Mouse (Mus musculus) myocyte (in vitro differentiated cells): Measurements from ENCODE around the gene Slc4a3.
A peak's percentile ranks its signal among the peaks of the same experiment; 100 is the strongest.

Experiments
- CEBPB ChIP-seq: IDR thresholded peaks from 2 replicates; pipeline ENCODE4 v1.6.1; 2011; ENCODE audit warnings: mild to moderate bottlenecking, moderate library complexity; ENCODE audit not compliant: poor library complexity, insufficient read depth, severe bottlenecking
- MYOD1 ChIP-seq, 3 experiments: IDR thresholded peaks; one replicate each; pipeline ENCODE4 v1.6.1; 2011; ENCODE audit warnings: control low read depth in 2 of 3, low read depth in 2 of 3, mild to moderate bottlenecking in 2 of 3, moderate library complexity in 1 of 3; ENCODE audit not compliant: insufficient read length in 2 of 3, control insufficient read depth in 1 of 3
- POLR2A ChIP-seq: IDR thresholded peaks from one replicate; pipeline ENCODE4 v1.6.1; 2011; ENCODE audit warnings: low read depth, mild to moderate bottlenecking, control low read depth, moderate library complexity; ENCODE audit not compliant: insufficient read length
- TCF3 ChIP-seq: IDR thresholded peaks from one replicate; pipeline ENCODE4 v1.6.1; 2011; ENCODE audit warnings: low read depth, control low read depth; ENCODE audit not compliant: insufficient read length

- TF ChIP-seq CEBPB (no peak), TCF3 (no peak), POLR2A (peak; percentile 31), MYOD1 (IDR thresholded peaks at IDR 0.05; ENCODE audit: control insufficient read depth in 1 of 3, insufficient read length in 2 of 3, low read depth in 2 of 3) (no peak)
Observed at GRCm38 (mm10) chr1:75547351-75547750, 1.3 kb downstream of the Slc4a3 start.
